Mouse (Mus musculus) MEL (cell line): ENCODE measurements around the gene Ect2l.

Source experiments
- CTCF ChIP-seq, 3 experiments: IDR thresholded peaks in 2 of 3; conservative IDR thresholded peaks in 1 of 3; 2 replicates each; pipeline ENCODE4 v1.5.1; 2011 to 2012; ENCODE audit warnings: low read length in 3 of 3, low read depth in 2 of 3, mild to moderate bottlenecking in 2 of 3, improper control_type of control experiment in 1 of 3, inconsistent platforms in 1 of 3, mixed read lengths in 1 of 3, moderate library complexity in 1 of 3; ENCODE audit not compliant: control insufficient read depth in 1 of 3, insufficient read depth in 1 of 3, poor library complexity in 1 of 3, severe bottlenecking in 1 of 3
- SIN3A ChIP-seq: IDR thresholded peaks from 2 replicates; pipeline ENCODE4 v1.6.1; 2012; ENCODE audit warnings: low read length, improper control_type of control experiment, inconsistent platforms

GRCm38 (mm10) chr10:18210119-18210518 lies 571 bp downstream of the Ect2l start:
- TF ChIP-seq SIN3A: no peak
- no peak for TF ChIP-seq CTCF (IDR thresholded peaks at IDR 0.05 in 2 of 3, conservative IDR thresholded peaks at IDR 0.05 in 1 of 3; ENCODE audit: control insufficient read depth in 1 of 3, insufficient read depth in 1 of 3, low read depth in 2 of 3, low read length in 3 of 3, poor library complexity in 1 of 3, severe bottlenecking in 1 of 3)
